Mouse (Mus musculus) CH12.LX (cell line): Measurements from ENCODE around the gene Fxyd3. TPM values are rescaled to one million over a fixed set of nuclear protein-coding genes. Genes with fewer than 3 reads are reported as not detected.

Experiments used
- DNase-seq: peaks from one replicate; pipeline ENCODE4 v3.0.0-alpha.2; 2013; ENCODE audit errors: extremely low read depth
- H3K27ac ChIP-seq: 2 replicates; pipeline ENCODE4 v1.5.1; 2012; ENCODE audit warnings: low read depth, mild to moderate bottlenecking, control low read depth, moderate library complexity; ENCODE audit not compliant: insufficient read depth
- H3K27me3 ChIP-seq: replicated peaks from 2 replicates; pipeline ENCODE3; 2012; ENCODE audit warnings: inconsistent platforms
- H3K36me3 ChIP-seq, 2 experiments: replicated peaks in 1 of 2; 2 replicates each; pipeline versions ENCODE3 to v1.6.1; 2012; ENCODE audit warnings: inconsistent platforms in 1 of 2, low read length in 1 of 2, mild to moderate bottlenecking in 1 of 2, mixed read lengths in 1 of 2, moderate library complexity in 1 of 2; ENCODE audit not compliant: control insufficient read depth in 1 of 2, insufficient read depth in 1 of 2
- H3K4me1 ChIP-seq, 2 experiments: 2 replicates each; pipeline ENCODE4 v1.6.1; 2012; ENCODE audit warnings: inconsistent platforms in 1 of 2, moderate library complexity in 1 of 2; ENCODE audit not compliant: insufficient read depth in 2 of 2, control insufficient read depth in 1 of 2
- H3K4me2 ChIP-seq: 2 replicates; pipeline ENCODE4 v1.6.1; 2012; ENCODE audit warnings: low read depth, mild to moderate bottlenecking, control low read depth; ENCODE audit not compliant: poor library complexity, insufficient read depth, severe bottlenecking
- H3K4me3 ChIP-seq, 3 experiments: fragments of 150-350 bp in 1 of 3; sonication (generic) in 1 of 3; replicated peaks in 1 of 3; 2 replicates each; pipeline versions ENCODE3 to v1.5.1; 2011 to 2012; ENCODE audit warnings: low read depth in 2 of 3, low read length in 2 of 3, mild to moderate bottlenecking in 2 of 3, moderate library complexity in 2 of 3, control low read depth in 1 of 3, improper control_type of control experiment in 1 of 3, inconsistent platforms in 1 of 3, mixed read lengths in 1 of 3; ENCODE audit not compliant: poor library complexity in 1 of 3
- H3K79me2 ChIP-seq: replicated peaks from 2 replicates; pipeline ENCODE4 v1.6.1; 2012; ENCODE audit warnings: mild to moderate bottlenecking, moderate library complexity; ENCODE audit not compliant: control insufficient read depth, poor library complexity, insufficient read depth, severe bottlenecking; ENCODE audit errors: extremely low read depth
- H3K9ac ChIP-seq: 2 replicates; pipeline ENCODE4 v1.6.1; 2012; ENCODE audit warnings: low read depth, mild to moderate bottlenecking, control low read depth, moderate library complexity; ENCODE audit not compliant: insufficient read depth
- H3K9me3 ChIP-seq: replicated peaks from 2 replicates; pipeline ENCODE3; 2012; ENCODE audit warnings: low read length, inconsistent platforms, mixed read lengths
- BHLHE40 ChIP-seq: IDR thresholded peaks from 2 replicates; pipeline ENCODE4 v1.6.1; 2011; ENCODE audit warnings: mild to moderate bottlenecking, low read depth, low read length, improper control_type of control experiment
- CHD1 ChIP-seq: IDR thresholded peaks from 2 replicates; pipeline ENCODE4 v1.6.1; 2012; ENCODE audit warnings: low read depth, low read length, improper control_type of control experiment, inconsistent platforms
- E2F4 ChIP-seq: IDR thresholded peaks from 2 replicates; pipeline ENCODE4 v1.6.1; 2011; ENCODE audit warnings: low read depth, low read length, improper control_type of control experiment; ENCODE audit not compliant: insufficient replicate concordance
- ELF1 ChIP-seq: IDR thresholded peaks from 2 replicates; pipeline ENCODE4 v1.6.1; 2014; ENCODE audit warnings: low read depth, mild to moderate bottlenecking, inconsistent platforms, low read length, improper control_type of control experiment
- EP300 ChIP-seq: IDR thresholded peaks from 2 replicates; pipeline ENCODE4 v1.6.1; 2011; ENCODE audit warnings: low read length, improper control_type of control experiment
- ETS1 ChIP-seq: conservative IDR thresholded peaks from 2 replicates; pipeline ENCODE4 v1.6.1; 2012; ENCODE audit warnings: low read depth, mild to moderate bottlenecking, inconsistent platforms, low read length, improper control_type of control experiment, moderate library complexity
- HCFC1 ChIP-seq: IDR thresholded peaks from 2 replicates; pipeline ENCODE4 v1.6.1; 2012; ENCODE audit warnings: low read depth, mild to moderate bottlenecking, inconsistent platforms, low read length, improper control_type of control experiment
- IRF4 ChIP-seq: IDR thresholded peaks from 2 replicates; pipeline ENCODE4 v1.6.1; 2014; ENCODE audit warnings: low read depth, mild to moderate bottlenecking, inconsistent platforms, low read length, improper control_type of control experiment
- JUND ChIP-seq: conservative IDR thresholded peaks from 2 replicates; pipeline ENCODE4 v1.6.1; 2011; ENCODE audit warnings: low read depth, low read length, improper control_type of control experiment
- KAT2A ChIP-seq: IDR thresholded peaks from 2 replicates; pipeline ENCODE4 v1.6.1; 2012; ENCODE audit warnings: low read length, improper control_type of control experiment, inconsistent platforms; ENCODE audit not compliant: insufficient replicate concordance
- MAFK ChIP-seq: IDR thresholded peaks from 2 replicates; pipeline ENCODE4 v1.6.1; 2011; ENCODE audit warnings: low read length, improper control_type of control experiment; ENCODE audit not compliant: insufficient replicate concordance
- MYC ChIP-seq: IDR thresholded peaks from 2 replicates; pipeline ENCODE4 v1.6.1; 2011; ENCODE audit warnings: low read depth, mild to moderate bottlenecking, improper control_type of control experiment, low read length
- NELFE ChIP-seq: IDR thresholded peaks from 2 replicates; pipeline ENCODE4 v1.6.1; 2011; ENCODE audit warnings: low read depth, low read length, improper control_type of control experiment
- POLR2A ChIP-seq: IDR thresholded peaks from 2 replicates; pipeline ENCODE4 v1.6.1; 2011; ENCODE audit warnings: low read depth, mild to moderate bottlenecking, improper control_type of control experiment, low read length
- POLR2AphosphoS2 ChIP-seq: IDR thresholded peaks from 2 replicates; pipeline ENCODE4 v1.6.1; 2011; ENCODE audit warnings: low read depth, low read length, improper control_type of control experiment
- RAD21 ChIP-seq: IDR thresholded peaks from 2 replicates; pipeline ENCODE4 v1.6.1; 2011; ENCODE audit warnings: low read depth, mild to moderate bottlenecking, low read length, improper control_type of control experiment, moderate library complexity
- RCOR1 ChIP-seq: conservative IDR thresholded peaks from 2 replicates; pipeline ENCODE4 v1.6.1; 2012; ENCODE audit warnings: low read depth, mild to moderate bottlenecking, inconsistent platforms, low read length, improper control_type of control experiment
- SMC3 ChIP-seq: IDR thresholded peaks from 2 replicates; pipeline ENCODE4 v1.6.1; 2011; ENCODE audit warnings: low read depth, low read length, improper control_type of control experiment
- TBP ChIP-seq: conservative IDR thresholded peaks from 2 replicates; pipeline ENCODE4 v1.6.1; 2011; ENCODE audit warnings: low read depth, low read length, improper control_type of control experiment
- UBTF ChIP-seq: IDR thresholded peaks from 2 replicates; pipeline ENCODE4 v1.6.1; 2012; ENCODE audit warnings: low read depth, mild to moderate bottlenecking, inconsistent platforms, low read length, improper control_type of control experiment, moderate library complexity
- ZC3H11A ChIP-seq: IDR thresholded peaks from 2 replicates; pipeline ENCODE4 v1.6.1; 2012; ENCODE audit warnings: low read depth, mild to moderate bottlenecking, inconsistent platforms, low read length, improper control_type of control experiment
- ZKSCAN1 ChIP-seq: IDR thresholded peaks from 2 replicates; pipeline ENCODE4 v1.6.1; 2012; ENCODE audit warnings: low read depth, inconsistent platforms, low read length, improper control_type of control experiment, borderline replicate concordance
- ZMIZ1 ChIP-seq: IDR thresholded peaks from 2 replicates; pipeline ENCODE4 v1.6.1; 2012; ENCODE audit warnings: low read depth, mild to moderate bottlenecking, inconsistent platforms, low read length, improper control_type of control experiment
- ZNF384 ChIP-seq: IDR thresholded peaks from 2 replicates; pipeline ENCODE4 v1.6.1; 2012; ENCODE audit warnings: low read depth, low read length, improper control_type of control experiment, inconsistent platforms
- dilution Hi-C: fragments of 300-500 bp; cut with MboI; formaldehyde crosslinking; loops from 2 replicates; pipeline ENCODE4 v1.14.3; 2020; ENCODE audit warnings: low sequenced_read_pairs; ENCODE audit not compliant: extremely low pct_unique_long_range_greater_than_20kb, extremely low pct_ligation_motif_present
- in situ Hi-C: fragments of 300-500 bp; cut with MboI; formaldehyde crosslinking; loops from 3 replicates; pipeline ENCODE4 v1.14.3; 2019; ENCODE audit warnings: low sequenced_read_pairs, low pct_ligation_motif_present, low pct_unique_long_range_greater_than_20kb, mixed read lengths
- polyA plus RNA-seq: library from polyadenylated mRNA; unstranded; fragments of >175 nt; gene quantifications from 2 replicates; pipeline ENCODE4 v1.2.1, GENCODE M21; 2012; ENCODE audit warnings: low read depth; ENCODE audit not compliant: insufficient read length
- total RNA-seq, 2 experiments: library from RNA; depleted of rRNA; stranded (reverse); fragments of 300-350 nt in 1 of 2; fragments of >200 nt in 1 of 2; gene quantifications; 2 replicates each; pipeline ENCODE4 v1.2.3; 2012 to 2014

Fxyd3 gene
- total and polyA plus RNA-seq, 3 experiments, result not detected

DNA sequence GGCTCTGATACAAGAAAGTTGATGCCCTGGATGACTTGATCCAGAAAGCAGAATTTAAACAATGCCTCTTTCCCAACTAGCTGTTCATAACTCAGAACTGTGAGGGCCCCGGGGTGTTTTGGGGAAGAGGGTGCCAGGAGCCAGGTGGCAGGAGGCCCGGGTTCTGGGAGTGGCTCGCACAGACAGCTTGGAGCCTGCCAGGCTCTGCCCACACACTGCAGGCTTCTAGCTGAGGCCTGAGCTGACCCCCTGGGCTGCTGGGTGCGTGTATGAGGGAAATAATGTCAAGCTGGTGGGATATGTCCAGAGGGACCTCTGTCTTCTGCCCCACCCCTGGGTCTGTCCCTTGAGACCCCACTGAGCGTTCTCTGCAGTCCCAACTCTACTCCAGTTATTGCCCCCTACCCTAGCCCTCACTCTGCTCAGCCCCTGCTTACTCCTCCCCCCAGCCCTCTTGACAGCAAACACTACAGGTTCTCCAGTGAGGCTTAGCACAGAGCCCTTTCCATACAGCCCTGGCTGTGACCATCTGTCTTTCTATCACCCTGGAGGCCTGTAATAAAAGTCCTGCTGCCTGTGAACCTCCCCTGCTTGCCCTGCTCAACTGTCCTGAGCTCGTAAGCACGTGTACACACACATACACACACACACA, 2.3 kb downstream of the Fxyd3 start:
- H3K9me3 ChIP-seq, result peaks cover 4% of the 10 kb centered on the region
- H3K36me3 ChIP-seq, result no peaks in the 10 kb centered on the region
- no peak overlapping the region for H3K27ac ChIP-seq
- dilution Hi-C loops, result no loop called here
- H3K79me2 ChIP-seq, result no peaks in the 10 kb centered on the region
- TF ChIP-seq NELFE (no peak), E2F4 (no peak), ZKSCAN1 (no peak), MYC (no peak), KAT2A (no peak), BHLHE40 (no peak)
- no peak overlapping the region for H3K4me3 ChIP-seq
- no peak overlapping the region for H3K9ac ChIP-seq
- no peaks in the 10 kb centered on the region for H3K4me1 ChIP-seq
- no peak overlapping the region for H3K4me2 ChIP-seq
- DNase-seq, result no peak
- H3K27me3 ChIP-seq, result peaks cover 39% of the 10 kb centered on the region
- in situ Hi-C loops, result no loop called here

DNA sequence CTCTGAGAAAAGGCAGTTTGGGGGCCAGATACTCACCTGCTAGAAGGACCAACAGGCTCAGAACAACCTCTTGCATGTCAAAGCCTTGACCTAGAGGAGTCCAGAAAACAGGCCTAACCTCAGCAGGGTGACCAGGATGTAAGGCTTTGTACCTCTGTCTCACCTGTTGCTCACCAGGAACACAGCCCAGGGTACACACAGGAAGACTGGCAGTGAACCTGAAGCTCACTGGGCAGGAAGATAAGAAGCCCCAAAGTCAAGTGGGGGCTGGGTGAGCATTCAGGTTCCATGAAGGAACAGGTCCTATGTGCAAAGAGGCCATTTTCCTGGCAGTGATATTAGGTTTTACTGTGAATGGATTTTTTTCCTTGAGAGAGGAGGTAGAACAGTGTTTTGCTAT, 3.0 kb downstream of the Fxyd3 start:
- Histone ChIP-seq H3K27ac (no peak overlapping the region), H3K27me3 (peaks cover 45% of the 10 kb centered on the region), H3K4me1 (no peaks in the 10 kb centered on the region), H3K4me2 (no peak overlapping the region), H3K79me2 (no peaks in the 10 kb centered on the region), H3K9ac (no peak overlapping the region), H3K36me3 (no peaks in the 10 kb centered on the region), H3K4me3 (no peak overlapping the region), H3K9me3 (peaks cover 4% of the 10 kb centered on the region)
- no peak for DNase-seq
- dilution Hi-C loops, result no loop called here
- TF ChIP-seq E2F4 (no peak), IRF4 (no peak), NELFE (no peak), TBP (no peak), ZC3H11A (no peak), ZMIZ1 (no peak), CHD1 (no peak), ZKSCAN1 (no peak), ETS1 (no peak), RAD21 (no peak)
- in situ Hi-C loops, result no loop called here

DNA sequence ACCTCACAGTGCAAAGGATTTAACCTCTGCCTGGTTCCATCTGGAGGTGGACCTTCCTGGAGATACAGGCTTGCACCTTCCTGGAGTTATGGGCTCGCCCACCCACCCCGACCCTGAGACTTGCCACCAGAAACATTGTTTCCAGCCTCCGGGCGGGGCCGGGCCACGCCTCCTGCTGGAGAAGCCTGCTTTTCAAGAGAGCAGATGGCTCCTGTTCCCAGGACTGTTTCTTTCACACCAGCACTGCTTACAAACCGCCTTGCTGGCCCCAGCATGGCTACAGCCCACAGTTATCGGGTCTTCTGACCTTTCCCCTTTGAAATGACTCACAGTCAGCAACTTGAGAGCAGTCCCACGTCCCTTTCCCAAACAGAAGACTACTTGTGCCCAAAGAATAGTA, 4.2 kb downstream of the Fxyd3 start:
- in situ Hi-C loops, result no loop called here
- H3K4me1 ChIP-seq, result no peaks in the 10 kb centered on the region

More for the DNA sequence above, 4.2 kb downstream of the Fxyd3 start:
- H3K4me3 ChIP-seq, result no peak overlapping the region
- H3K9ac ChIP-seq, result no peak overlapping the region
- DNase-seq, result no peak
- H3K4me2 ChIP-seq, result no peak overlapping the region
- no peaks in the 10 kb centered on the region for H3K36me3 ChIP-seq
- H3K79me2 ChIP-seq, result no peaks in the 10 kb centered on the region
- TF ChIP-seq SMC3, result no peak
- no peak for TF ChIP-seq ZMIZ1
- TF ChIP-seq CHD1, result no peak
- no peak for TF ChIP-seq ETS1
- no peak for TF ChIP-seq ELF1
- no peak for TF ChIP-seq JUND
- no peak for TF ChIP-seq EP300
- TF ChIP-seq POLR2AphosphoS2, result no peak
- no peak for TF ChIP-seq TBP
- TF ChIP-seq ZNF384, result no peak
- no peak for TF ChIP-seq ZKSCAN1
- no peak for TF ChIP-seq HCFC1
- no peak for TF ChIP-seq POLR2A
- no peak for TF ChIP-seq UBTF
- TF ChIP-seq RAD21, result no peak
- TF ChIP-seq RCOR1, result no peak
- TF ChIP-seq MAFK, result no peak
- dilution Hi-C loops, result no loop called here
- H3K27me3 ChIP-seq, result peaks cover 48% of the 10 kb centered on the region
- no peak overlapping the region for H3K27ac ChIP-seq
- H3K9me3 ChIP-seq, result peaks cover 4% of the 10 kb centered on the region
